Mouse (Mus musculus) B cell, adult 67 days (primary cell): ENCODE results near the gene Cmas. TPM values are rescaled to one million over a fixed set of nuclear protein-coding genes. Genes with fewer than 3 reads are reported as not detected.

Experiments
- total RNA-seq, 2 experiments: library from RNA; stranded (reverse); gene quantifications; 4 replicates each; pipeline ENCODE4 v1.2.4; 2023

Gene Cmas
- 10 to 100 TPM; 37.5 to 51.0 TPM for total RNA-seq

DNA sequence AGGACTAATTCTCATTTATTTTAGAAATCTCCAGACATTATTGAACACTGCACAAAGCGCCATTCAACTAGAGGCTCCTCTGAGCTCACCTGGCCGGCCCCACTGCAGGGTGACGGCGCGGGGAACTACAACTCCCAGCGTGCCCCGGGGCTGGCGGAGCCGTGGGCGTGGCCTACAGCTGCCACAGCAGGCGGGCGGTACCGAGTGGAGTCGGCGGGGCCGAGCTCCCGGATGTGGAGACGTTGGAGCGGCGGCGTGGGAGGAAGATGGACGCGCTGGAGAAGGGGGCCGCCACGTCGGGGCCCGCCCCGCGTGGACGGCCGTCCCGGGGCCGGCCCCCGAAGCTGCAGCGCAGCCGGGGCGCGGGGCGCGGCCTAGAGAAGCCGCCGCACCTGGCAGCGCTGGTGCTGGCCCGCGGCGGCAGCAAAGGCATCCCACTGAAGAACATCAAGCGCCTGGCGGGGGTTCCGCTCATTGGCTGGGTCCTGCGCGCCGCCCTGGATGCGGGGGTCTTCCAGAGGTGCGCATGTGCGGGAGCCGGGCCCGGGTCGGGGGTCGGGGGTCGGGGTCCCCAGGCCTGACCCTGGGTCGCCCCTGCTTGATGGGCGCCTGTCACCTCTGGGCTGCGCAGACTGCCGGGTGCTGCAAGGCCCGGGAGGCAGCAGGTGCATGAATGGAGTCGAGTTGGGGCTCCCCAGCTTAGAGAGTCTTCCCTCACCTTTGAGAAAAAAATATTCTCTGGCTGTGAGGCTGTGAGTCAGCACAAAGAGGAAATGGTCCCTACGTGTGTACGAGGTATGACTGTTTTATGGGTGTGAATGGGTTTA is at the start of gene Cmas:
Gene Cmas, plus strand, starts transcription at position 180 of the 827 bp plus-strand sequence.

GRCm38 (mm10) chr6:142804402-142804801 is 47.9 kb downstream of the Cmas start, which contains the start of gene Sult6b2:
Gene Sult6b2, minus strand, starts transcription at chr6:142804502.

Other genes with a start within 250 kb of the Cmas start
- gene Ldhb, start 248.7 kb upstream of the Cmas start, total RNA-seq: under 1 TPM in 1 of 2 experiments, not detected in 1; 0.95 TPM
- under 1 TPM in 1 of 2 experiments, not detected in 1; 0.24 TPM for gene Kcnj8, start 185.1 kb upstream of the Cmas start, total RNA-seq
- gene Abcc9, start 54.4 kb upstream of the Cmas start, total RNA-seq: not detected
- not detected for gene Sult6b2, start 47.8 kb downstream of the Cmas start, total RNA-seq
- gene St8sia1, start 207.8 kb downstream of the Cmas start, total RNA-seq: under 1 TPM; 0.12 to 0.26 TPM